Mouse (Mus musculus): ENCODE data around the gene Smc6.

DNA sequence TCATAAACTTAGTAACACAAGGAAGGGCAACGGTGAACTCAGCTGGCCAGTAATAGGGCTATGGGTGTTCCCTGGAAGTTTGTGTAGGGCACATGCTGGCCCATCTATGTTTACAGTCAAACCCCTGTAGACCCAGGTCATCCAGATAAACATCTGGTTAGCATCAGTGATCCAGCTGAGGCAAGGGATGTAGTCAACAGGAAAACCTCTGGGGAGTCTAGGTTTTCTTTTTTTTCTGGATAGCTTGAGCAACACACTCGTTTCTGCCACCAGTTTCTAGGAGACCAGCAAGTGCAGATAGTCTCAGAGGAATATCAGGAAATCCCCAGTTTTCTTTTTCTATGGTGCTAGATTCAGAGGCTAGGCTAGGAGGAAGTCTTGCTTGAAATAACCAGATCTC is 80.3 kb downstream of the Smc6 start:
- TF ChIP-seq CTCF (IDR thresholded peaks at IDR 0.05; ENCODE audit: low read depth, low read length) (no peak), POLR2A (IDR thresholded peaks at IDR 0.05; ENCODE audit: borderline replicate concordance, low read depth, low read length) (no peak)

Measured in bone marrow macrophage, adult 2 months (primary cell).